Mouse (Mus musculus): Measurements from ENCODE around the gene Ccdc58. TPM values are rescaled to one million over a fixed set of nuclear protein-coding genes. Genes with fewer than 3 reads are reported as not detected.
"Not testable (repeated sequence)": the region's sequence is repeated elsewhere in the genome, so short reads cannot be mapped to it uniquely, and the experiment has no call there.

Ccdc58 gene
- total RNA-seq, 2 experiments from 2014 or later: 36.4 to 42.3 TPM

DNA sequence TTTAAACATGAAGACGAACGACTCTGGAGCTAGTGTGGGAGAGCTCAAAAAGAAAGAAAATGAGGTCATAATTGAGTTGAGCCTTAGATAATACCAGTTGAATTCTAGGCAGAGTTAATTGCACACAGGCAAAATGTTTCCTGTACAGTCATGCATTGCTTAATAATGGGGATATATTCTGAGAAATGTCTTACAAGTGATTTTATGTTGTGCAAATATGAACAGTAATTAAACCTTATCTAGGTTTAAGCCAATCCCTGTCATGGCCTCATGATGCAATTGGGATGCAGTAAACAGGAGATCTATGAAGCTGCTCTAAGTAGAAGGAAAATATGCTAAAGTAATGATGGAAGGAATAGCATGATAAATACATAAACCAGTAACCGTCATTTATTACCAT lies 3.3 kb downstream of the Ccdc58 start:
- no peak for DNase-seq

DNA sequence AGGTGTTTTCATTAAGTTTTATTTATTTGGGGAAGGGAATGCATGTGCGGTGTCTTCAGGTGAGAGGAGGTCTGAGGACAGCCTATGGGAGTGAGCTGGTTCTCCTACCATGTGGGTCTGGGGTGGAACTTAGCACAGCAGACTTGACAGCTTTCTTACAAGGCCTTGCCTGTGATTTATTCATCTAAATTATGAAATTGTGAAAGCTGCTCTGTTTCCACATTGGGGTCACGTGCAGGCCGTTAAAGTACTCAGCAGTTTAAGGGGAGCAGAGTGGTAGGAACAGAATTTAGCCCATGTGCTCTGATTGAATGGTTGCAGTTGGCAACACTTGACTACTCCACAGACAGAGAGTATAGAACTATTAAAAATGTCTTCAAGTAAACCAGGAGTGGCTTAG lies 8.4 kb downstream of the Ccdc58 start:
- DNase-seq: no peak

DNA sequence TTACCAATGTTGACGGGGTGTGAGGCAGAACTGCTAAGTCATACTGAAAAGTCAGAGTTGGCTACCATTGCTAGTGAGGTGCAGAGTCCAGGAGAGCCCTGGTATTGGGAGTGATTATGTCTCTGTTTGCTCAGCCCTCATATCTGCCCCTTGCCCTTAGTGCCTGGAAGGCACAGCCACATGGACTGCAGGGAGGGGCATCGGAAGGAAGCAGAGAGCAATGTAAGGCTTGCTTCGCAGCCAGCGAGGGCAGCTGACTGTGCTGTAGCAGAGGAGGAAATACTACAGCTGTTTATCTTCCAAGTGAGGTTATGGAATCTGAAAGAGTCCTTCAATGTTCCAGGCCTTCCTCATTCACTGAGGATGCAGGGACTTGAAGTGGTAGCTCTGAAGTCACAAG lies 16.4 kb downstream of the Ccdc58 start:
- DNase-seq: no peak

DNA sequence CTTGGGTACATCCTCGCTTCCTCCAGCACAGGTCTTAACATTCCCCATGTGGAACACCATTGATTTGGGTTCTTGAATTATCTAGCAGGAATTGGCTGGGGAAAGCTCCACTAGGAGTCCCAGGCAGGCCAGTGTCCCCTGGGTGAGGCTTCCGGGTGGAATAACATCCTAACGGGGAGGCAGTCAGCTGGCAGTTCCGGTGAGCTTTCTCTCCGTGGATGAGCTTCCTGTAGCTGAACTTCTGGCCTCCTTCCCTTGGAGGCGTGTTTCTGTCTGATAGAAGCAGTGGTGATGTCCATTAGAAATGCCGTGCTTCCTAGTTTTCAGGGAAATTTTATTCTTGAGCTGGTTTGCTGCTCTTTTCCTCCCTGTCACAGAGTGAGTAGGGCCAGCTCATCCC lies 17.6 kb downstream of the Ccdc58 start:
- DNase-seq: no peak

DNA sequence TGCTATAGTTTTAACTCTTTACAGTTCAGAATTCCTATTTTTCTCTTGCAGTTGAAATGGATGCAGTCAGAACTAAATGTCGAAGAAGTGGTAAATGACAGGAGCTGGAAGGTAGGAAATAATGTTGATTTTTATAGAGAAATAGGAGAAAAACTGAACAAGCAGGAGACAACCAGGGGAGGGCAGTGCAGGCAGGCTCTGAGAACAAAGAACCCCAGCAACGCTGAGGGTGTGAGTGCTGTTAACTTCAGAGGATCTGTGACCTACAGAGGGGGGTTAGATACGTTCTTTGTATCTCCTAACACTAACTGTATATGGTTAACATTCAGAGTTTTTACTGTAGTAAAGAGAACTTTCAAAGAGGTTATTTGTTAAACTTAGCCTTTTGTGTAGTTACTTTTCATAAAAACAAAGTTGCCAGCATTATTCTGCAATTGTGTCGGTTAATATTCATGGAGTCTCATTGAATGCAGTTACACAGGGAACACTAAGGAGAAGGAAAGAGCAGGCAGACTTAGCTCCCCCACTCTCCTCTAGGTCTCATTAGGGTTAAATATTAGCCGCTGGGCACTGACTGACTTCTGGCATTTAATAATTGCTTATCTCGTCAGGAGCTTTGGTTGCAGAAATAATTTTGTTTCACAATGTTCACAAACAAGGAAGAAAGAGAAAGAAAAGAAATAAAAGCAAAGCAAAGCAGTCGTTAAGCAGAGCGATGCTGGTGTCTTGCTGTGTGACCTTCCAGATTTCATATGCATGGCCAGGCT lies 18.5 kb downstream of the Ccdc58 start:
- no peak for DNase-seq

DNA sequence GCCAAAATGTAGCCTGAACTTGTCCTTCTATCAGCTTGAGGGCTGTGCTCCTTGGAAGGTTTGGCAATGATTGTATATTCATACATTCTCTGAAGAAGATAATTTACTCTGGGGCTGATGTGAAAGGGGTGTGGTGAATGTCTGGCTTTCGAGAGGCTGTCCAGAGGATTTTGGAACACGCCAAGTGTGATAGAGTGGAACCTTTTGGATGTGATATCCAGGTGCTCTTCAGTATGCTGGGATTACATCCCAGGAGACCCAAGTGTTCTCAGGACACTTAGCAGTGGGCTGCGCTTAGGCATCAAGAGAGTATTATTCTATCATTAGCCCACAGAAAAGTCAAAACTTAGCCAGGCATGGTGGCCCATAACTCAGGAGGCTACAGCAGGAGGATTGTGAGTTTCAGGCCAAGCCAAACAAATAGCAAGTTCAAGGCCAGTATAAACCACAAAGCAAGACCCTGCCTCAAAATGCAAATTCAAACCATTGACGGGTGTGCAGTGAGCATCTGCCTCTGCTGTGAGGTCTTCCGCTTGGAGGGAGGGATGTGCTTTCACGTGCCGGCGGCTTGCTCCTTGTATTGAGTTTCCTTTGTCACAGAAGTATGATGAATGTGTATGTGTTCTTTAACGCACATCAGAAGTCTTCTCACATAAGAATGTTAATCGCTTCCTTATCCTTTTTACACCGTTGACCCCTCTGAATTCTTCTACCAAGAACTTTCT lies 19.5 kb downstream of the Ccdc58 start:
- DNase-seq: no peak

DNA sequence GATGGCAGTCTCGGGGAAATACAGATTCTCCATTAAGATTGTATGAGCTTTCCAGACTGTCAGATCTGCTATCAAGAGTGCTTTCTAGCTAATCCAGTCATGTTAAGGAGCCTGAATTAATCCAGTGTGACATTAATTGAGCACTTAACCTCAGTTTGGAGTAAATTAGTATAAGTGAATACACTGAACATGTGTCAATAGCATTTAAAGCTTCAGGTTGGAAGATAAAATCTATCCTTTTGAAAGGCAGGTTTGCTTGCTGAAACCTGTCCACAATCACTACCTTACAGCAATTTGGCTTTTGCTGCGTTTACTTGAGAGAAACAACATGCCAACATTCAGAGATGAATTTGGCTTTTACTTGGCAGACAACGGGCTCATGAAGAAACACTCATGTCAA lies 22.6 kb downstream of the Ccdc58 start:
- DNase-seq: no peak

DNA sequence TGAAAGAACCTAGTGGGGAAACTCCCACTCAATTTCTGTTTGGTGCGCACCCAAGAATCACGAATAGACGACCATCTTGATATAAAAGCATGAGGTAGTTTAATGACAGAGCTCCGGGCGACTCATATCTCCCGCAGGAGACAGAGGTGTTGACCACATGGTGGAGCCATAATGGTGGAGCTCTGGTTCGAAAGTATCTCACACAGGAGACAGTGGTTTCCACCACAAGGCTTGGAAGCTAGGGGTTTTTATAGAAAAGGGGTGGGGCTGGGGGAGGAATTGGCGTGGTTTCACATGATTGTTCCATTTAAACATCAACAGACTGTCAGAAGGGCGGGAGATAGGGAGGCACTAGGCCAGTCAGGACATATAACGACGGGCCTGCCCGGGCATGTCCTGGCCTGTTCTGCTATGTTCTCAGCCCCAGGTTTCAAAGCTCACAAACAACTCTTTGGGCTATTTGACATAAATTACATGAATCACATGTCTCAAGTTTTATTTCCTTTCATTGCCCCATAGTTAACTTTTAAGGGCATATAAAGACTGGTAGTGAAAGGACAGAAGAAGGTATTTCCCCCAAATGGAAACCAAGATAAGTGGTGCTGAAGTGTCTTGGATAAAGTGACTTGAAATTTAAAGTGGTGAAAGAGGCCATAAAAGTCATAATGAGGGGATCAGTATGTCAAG lies 26.5 kb downstream of the Ccdc58 start:
- not testable (repeated sequence) for DNase-seq

DNA sequence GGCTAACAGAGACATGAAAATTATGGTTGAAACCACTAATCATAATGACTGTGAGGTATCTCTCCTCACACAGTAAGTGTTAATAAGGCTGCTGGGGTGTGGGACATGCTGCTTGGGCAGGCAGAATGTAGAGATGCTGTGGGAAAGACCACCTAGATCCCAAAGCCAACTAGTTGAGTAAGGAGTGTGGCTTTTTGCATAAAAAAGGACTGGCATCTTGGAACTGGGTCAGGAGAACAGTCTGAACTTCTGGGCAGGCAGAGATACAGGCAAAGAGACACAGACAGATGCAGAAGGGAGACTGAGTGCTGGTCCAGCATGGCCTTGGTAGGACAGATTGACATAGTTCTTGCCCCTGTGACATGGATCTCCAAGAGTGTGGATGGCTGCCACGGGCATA lies 30.0 kb downstream of the Ccdc58 start:
- no peak for DNase-seq

DNA sequence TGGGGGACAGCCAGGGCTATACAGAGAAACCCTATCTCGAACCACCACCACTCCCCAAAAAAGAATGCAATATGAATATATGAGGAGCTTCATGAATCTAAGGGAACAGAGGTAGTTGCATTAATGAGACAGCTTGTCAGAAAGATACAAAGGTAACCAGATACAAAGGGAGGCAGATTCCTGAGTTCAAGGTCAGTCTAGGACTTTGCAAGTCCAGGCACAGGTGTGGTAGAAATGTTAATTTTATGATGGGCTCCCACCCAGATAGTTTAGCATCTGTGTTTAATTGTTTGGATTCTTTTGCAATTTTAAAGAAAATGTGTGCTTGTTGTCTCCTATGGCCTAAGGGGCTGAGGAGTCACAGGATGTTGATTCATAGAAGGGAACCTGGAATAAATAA lies 30.7 kb downstream of the Ccdc58 start:
- DNase-seq: no peak

DNA sequence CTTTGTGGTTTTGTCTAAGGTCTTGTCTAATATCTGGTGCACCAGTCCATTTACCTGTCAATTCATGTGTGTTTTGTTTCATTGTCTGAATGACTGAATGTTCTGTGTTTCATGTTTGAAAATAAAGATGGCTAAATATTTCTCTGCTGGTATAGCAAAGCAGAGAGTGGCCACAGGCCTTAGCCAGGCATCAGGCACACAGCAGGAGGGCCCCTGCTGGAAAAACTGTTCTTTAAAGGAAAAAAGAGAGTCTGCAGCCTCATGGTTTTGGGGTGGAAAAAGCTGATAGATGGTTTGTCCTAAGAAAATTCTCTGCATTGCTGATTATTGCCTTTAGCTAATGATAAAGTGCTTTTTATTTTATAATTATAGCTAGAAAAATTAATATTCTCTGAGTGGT lies 40.0 kb downstream of the Ccdc58 start:
- DNase-seq: not testable (repeated sequence)

DNA sequence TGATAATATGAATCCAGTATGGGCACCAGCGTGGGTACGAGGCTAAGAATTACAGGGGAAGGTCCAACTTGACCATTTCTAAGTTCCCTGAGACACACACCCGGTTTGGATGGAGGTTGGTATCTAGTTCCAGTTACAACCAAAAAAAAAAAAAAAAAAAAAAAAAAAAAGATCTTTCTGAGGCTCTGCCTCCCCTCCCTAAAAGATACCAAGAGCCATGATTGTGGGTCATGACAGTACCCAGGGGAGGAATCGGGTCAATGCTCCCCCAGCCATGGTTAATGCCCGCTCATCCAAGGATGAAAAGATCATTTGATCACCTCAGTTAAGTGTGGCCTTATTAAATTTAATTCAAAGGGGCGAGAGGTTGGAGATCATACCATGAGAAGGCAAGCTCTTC lies 44.3 kb downstream of the Ccdc58 start:
- not testable (repeated sequence) for DNase-seq

DNA sequence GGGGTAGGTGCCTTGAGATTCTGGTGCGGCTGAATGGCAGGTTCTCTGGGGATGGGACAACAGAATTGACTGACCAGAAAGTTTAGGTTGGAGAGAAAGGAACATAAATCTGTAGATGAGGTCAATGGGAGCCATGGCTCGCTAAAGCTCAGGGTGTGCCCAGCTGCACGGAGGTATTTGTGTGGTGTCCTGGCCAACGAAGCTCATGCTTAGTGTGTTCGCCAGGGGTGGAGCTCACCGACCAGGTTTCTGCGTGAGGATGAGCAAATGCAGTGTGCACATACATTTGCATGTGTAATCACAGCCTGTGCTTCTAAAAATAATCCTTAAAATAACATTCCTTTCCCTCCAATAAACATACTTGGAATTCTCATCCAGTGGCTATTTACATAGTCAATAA lies 56.6 kb downstream of the Ccdc58 start:
- DNase-seq: no peak

DNA sequence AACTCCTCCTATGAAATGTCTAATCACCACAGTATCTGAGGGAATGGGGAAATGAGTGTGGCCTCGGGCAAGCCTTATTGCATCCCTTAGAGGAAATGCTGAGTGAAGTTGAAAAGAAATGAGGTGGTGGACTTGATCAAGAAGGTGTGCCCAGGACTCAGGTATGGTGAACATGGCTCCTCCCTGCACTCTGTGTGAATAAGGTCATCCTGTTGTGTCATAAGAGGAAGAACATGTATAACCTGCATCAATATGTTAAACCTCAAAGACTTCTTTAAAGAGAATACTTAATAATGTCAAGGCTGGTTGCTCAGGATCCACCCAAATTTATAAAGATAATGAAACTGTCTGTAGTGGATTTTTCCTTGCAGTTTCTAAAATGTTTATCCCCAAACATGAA lies 59.7 kb downstream of the Ccdc58 start, which contains the start of gene Csta1:
Gene Csta1, minus strand, starts transcription at position 101 of the 400 bp plus-strand sequence.
- no peak for DNase-seq

DNA sequence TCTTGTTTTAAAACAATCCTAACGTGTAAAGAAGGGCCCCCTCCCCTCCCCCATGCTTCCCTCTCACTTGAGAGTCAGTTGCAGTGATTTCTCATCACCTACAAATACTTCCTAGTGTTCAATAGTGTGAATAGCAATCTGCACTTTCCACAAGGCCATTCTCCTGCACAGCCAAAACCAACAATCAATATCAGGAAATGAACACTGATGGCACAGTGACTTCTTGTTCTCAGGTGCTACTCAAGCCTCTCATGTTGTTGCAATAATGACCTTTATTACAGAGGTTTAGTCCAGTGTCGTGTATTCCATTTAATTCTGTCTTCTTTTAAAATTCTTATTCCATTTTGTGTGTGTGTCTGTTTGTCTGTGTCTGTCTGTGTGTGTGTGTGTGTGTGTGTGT lies 66.7 kb downstream of the Ccdc58 start:
- DNase-seq: no peak

Other genes with a start within 250 kb of the Ccdc58 start
- 1 to 10 TPM; 3.6 to 4.5 TPM for gene Parp14, start 200.1 kb upstream of the Ccdc58 start, total RNA-seq (2021)
- 1 to 10 TPM; 6.2 to 6.8 TPM for gene Parp9, start 133.2 kb upstream of the Ccdc58 start, total RNA-seq (2021)
- gene Dtx3l, start 132.5 kb upstream of the Ccdc58 start, total RNA-seq (2021): 1 to 10 TPM; 4.8 to 5.0 TPM
- 10 to 100 TPM; 91.4 to 93.6 TPM for gene Kpna1, start 92.9 kb upstream of the Ccdc58 start, total RNA-seq (2021)
- 1 to 10 TPM; 3.1 to 4.4 TPM for gene Wdr5b, start 30.5 kb upstream of the Ccdc58 start, total RNA-seq (2021)
- 100 to 1,000 TPM; 130 to 134 TPM for gene Fam162a, start 91 bp upstream of the Ccdc58 start, total RNA-seq (2021)
- not detected for gene Csta1, start 59.6 kb downstream of the Ccdc58 start, total RNA-seq (2021)
- 1 to 10 TPM in 1 of 2 experiments, not detected in 1; 7.2 TPM for gene Stfa2l1, start 85.1 kb downstream of the Ccdc58 start, total RNA-seq (2021)
- gene Gm5483, start 112.5 kb downstream of the Ccdc58 start, total RNA-seq (2021): 10 to 100 TPM in 1 of 2 experiments, not detected in 1; 11.8 TPM
- not detected for gene Gm5416, start 138.7 kb downstream of the Ccdc58 start, total RNA-seq (2021)
- gene 2010005H15Rik, start 149.8 kb downstream of the Ccdc58 start, total RNA-seq (2021): 1 to 10 TPM in 1 of 2 experiments, not detected in 1; 1.3 TPM
- 10 to 100 TPM in 1 of 2 experiments, not detected in 1; 10.4 TPM for gene Stfa1, start 205.3 kb downstream of the Ccdc58 start, total RNA-seq (2021)

All from gastrocnemius, postnatal 10 days (tissue).